Mouse (Mus musculus): Measurements from ENCODE around the gene Pdzk1ip1. TPM values are rescaled to one million over a fixed set of nuclear protein-coding genes. Genes with fewer than 3 reads are reported as not detected.
A peak's percentile ranks its signal among the peaks of the same experiment; 100 is the strongest.

Gene Pdzk1ip1
- polyA plus RNA-seq (2014; fragmentation: Nextera tagmentation; extraction: Ambion mirVana) = 13.3 and 15.0 TPM in 2 replicates

DNA sequence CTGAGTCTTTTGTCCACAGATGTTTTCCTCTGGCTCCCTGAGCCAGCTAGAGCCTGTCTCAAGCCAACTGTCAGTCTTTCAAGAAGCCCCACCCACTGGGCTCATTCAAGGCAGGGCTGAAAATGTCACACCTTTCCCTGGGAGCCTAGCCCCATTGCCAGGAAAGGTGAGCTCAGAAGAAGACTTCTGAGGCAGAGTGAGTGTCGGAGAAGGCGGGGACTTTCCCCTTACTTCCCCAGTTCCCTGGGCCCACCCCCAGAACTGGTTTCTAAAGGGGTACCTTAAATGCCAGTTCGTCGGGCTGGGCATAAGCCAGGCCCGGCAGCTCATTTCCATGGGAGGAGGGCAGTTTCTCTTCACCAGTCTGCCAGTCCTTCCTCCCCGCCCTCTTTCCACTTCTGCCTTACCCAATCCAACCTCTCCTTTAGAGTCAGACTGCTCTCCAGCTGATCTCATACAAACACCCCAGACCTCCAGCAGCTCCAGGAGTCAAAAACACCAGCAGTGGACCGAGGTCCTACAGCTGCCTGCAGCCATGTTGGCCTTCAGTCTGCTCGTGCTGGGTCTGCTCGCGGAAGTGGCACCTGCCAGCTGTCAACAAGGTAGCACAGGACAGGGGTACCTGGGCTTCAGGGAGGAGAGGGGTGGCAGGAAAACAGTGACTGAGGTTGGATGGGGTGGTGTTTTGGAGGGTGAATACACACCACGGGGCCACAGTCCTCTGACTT is at the start of gene Pdzk1ip1:
Gene Pdzk1ip1, plus strand, starts transcription at position 98 of the 728 bp plus-strand sequence.
- 0 out of 2 replicates have a peak, but pooled peaks cover 3% of the 10 kb centered on the region for H3K4me1 ChIP-seq (ENCODE audit: insufficient read depth)
- ATAC-seq (ENCODE audit: insufficient read depth) (peak; percentile 50; the same call in 1 of the 2 replicates), DNase-seq (peak; percentile 48)
- peak within 1 kb of the TSS; percentile 54; the same call in 1 of the 2 replicates for H3K27ac ChIP-seq (ENCODE audit: low read depth)
- no peaks in the 10 kb centered on the region for H3K27me3 ChIP-seq (ENCODE audit: insufficient read depth, low read length)
- H3K9me3 ChIP-seq (ENCODE audit: low read depth, low read length) = no peaks in the 10 kb centered on the region
- no peak within 1 kb of the TSS for H3K9ac ChIP-seq
- H3K36me3 ChIP-seq (ENCODE audit: insufficient read depth) = no peaks in the 10 kb centered on the region
- H3K4me3 ChIP-seq (ENCODE audit: low read depth, low read length) = no peak within 1 kb of the TSS
- WGBS = 11% methylated on average over 11 of the region's 11 CpGs
- TF ChIP-seq CTCF (IDR thresholded peaks at IDR 0.05; ENCODE audit: low read depth) = no peak
- H3K4me2 ChIP-seq = peak within 1 kb of the TSS; percentile 37

- H3K4me2 ChIP-seq = no peak overlapping the region
- no peak overlapping the region for H3K4me3 ChIP-seq (ENCODE audit: low read depth, low read length)
- no peaks in the 10 kb centered on the region for H3K9me3 ChIP-seq (ENCODE audit: low read depth, low read length)
- no peak for DNase-seq
- no peak overlapping the region for H3K9ac ChIP-seq
- 78% methylated on average over 3 of the region's 3 CpGs for WGBS
- peaks cover 21% of the 10 kb centered on the region for H3K36me3 ChIP-seq (ENCODE audit: insufficient read depth)
- H3K4me1 ChIP-seq (ENCODE audit: insufficient read depth) = no peaks in the 10 kb centered on the region
- no peak overlapping the region for H3K27ac ChIP-seq (ENCODE audit: low read depth)
- ATAC-seq (ENCODE audit: insufficient read depth) = no peak
- no peaks in the 10 kb centered on the region; the same call in 1 of the 2 replicates for H3K27me3 ChIP-seq (ENCODE audit: insufficient read depth, low read length)
- TF ChIP-seq CTCF (IDR thresholded peaks at IDR 0.05; ENCODE audit: low read depth) = no peak
Measured at GRCm38 (mm10) chr4:115045621-115046020, 42.9 kb upstream of the Pdzk1ip1 start.

DNA sequence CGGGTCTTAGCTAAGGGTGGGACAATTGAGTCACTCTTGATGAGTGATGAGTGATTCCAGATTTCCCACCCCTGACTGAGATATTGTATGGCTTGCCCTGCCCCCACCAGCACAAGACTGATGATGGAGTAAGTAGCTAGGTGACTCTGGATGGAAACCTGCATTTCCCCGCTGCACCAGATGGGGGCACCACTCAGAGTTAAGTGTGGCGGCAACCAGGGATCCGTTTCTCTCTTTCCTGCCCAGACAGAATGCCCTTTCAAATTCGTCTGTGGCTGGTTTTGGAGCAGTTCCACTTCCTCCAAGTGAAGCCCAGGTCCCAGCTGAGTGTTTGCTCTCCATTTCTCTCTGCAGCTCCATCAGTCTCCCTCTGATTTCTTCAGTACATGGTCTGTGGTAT is 40.8 kb upstream of the Pdzk1ip1 start:
- Histone ChIP-seq H3K9ac (no peak overlapping the region), H3K36me3 (ENCODE audit: insufficient read depth) (no peaks in the 10 kb centered on the region; the same call in 1 of the 2 replicates), H3K27ac (ENCODE audit: low read depth) (no peak overlapping the region), H3K4me3 (ENCODE audit: low read depth, low read length) (no peak overlapping the region), H3K9me3 (ENCODE audit: low read depth, low read length) (no peaks in the 10 kb centered on the region), H3K4me2 (peak overlapping the region; percentile 15; the same call in 1 of the 2 replicates), H3K4me1 (ENCODE audit: insufficient read depth) (no peaks in the 10 kb centered on the region), H3K27me3 (ENCODE audit: insufficient read depth, low read length) (peaks cover 20% of the 10 kb centered on the region)
- ATAC-seq (ENCODE audit: insufficient read depth) (no peak), DNase-seq (peak; percentile 77)
- WGBS = 3% methylated on average over 5 of the region's 5 CpGs
- peak; percentile 68 for TF ChIP-seq CTCF (IDR thresholded peaks at IDR 0.05; ENCODE audit: low read depth)

- H3K4me2 ChIP-seq = peak overlapping the region; percentile 15; the same call in 1 of the 2 replicates
- H3K4me3 ChIP-seq (ENCODE audit: low read depth, low read length) = no peak overlapping the region
- H3K9ac ChIP-seq = no peak overlapping the region
- WGBS = 48% methylated on average over 8 of the region's 8 CpGs
- H3K27me3 ChIP-seq (ENCODE audit: insufficient read depth, low read length) = peaks cover 24% of the 10 kb centered on the region
- no peak overlapping the region for H3K27ac ChIP-seq (ENCODE audit: low read depth)
- ATAC-seq (ENCODE audit: insufficient read depth) (no peak), DNase-seq (no peak)
- no peaks in the 10 kb centered on the region for H3K9me3 ChIP-seq (ENCODE audit: low read depth, low read length)
- TF ChIP-seq CTCF (IDR thresholded peaks at IDR 0.05; ENCODE audit: low read depth) = no peak
- no peaks in the 10 kb centered on the region; the same call in 1 of the 2 replicates for H3K36me3 ChIP-seq (ENCODE audit: insufficient read depth)
- H3K4me1 ChIP-seq (ENCODE audit: insufficient read depth) = no peaks in the 10 kb centered on the region
Measured at GRCm38 (mm10) chr4:115048190-115048589, 40.3 kb upstream of the Pdzk1ip1 start.

DNA sequence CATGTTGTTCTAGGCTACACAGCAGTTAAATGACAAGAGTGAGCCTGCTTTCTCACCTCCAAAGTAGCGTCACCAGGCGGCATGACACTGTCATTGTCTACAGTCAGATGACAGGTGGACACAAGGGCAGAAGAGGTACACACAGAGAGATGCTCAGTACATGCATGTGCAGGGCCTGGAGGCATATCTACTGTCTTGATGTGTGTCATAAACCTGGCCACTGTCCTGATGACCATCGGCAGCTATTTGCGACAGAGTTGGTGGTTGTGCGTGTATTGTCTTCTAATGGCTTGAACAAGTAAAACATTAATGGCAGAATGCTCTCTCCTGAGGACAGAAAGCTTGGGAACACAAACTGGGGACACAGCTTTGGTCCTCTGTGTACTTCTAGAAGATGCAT is 37.3 kb upstream of the Pdzk1ip1 start:
- no peak for TF ChIP-seq CTCF (IDR thresholded peaks at IDR 0.05; ENCODE audit: low read depth)
- H3K4me3 ChIP-seq (ENCODE audit: low read depth, low read length) = no peak overlapping the region
- 72% methylated on average over 5 of the region's 5 CpGs for WGBS
- no peak for DNase-seq
- H3K27ac ChIP-seq (ENCODE audit: low read depth) = no peak overlapping the region
- H3K9me3 ChIP-seq (ENCODE audit: low read depth, low read length) = no peaks in the 10 kb centered on the region
- H3K4me1 ChIP-seq (ENCODE audit: insufficient read depth) = no peaks in the 10 kb centered on the region
- no peaks in the 10 kb centered on the region for H3K36me3 ChIP-seq (ENCODE audit: insufficient read depth)
- H3K27me3 ChIP-seq (ENCODE audit: insufficient read depth, low read length) = peaks cover 53% of the 10 kb centered on the region
- no peak overlapping the region for H3K9ac ChIP-seq
- ATAC-seq (ENCODE audit: insufficient read depth) = no peak
- no peak overlapping the region for H3K4me2 ChIP-seq

DNA sequence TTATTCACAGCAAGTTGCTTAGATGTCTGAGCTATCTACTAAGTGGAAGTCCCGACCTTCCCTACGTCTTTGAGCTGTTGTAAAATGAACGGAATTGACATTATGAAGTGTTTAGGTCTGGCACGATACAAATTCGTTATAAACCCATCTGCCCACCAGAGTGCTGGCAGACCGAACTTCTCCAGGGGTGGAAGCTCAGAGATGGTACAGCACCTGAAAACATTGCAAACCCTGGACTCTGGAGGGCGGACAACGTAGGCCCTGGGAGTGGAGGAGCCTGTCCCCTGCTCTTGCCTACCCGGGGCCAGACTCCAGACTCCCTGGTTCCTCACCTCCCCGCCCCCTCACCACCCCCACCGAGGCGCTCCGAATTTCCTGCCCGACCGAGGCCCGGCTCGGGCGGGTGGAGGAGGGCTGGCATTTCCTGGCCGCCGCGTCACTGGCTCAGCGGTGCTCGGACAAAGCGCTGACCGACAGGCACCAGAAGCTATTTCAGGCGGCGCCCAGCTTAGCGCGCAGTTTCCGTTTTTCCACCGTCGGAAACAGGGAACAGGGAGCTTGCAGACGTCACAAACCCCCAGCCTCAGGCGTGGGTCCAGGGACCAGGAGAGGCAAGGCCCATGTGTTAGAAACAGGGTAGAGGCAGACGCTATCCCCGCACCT is 36.0 kb upstream of the Pdzk1ip1 start:
- peak overlapping the region; percentile 77 for H3K27ac ChIP-seq (ENCODE audit: low read depth)
- under 1% methylated on average over 36 of the region's 36 CpGs for WGBS
- no peak for TF ChIP-seq CTCF (IDR thresholded peaks at IDR 0.05; ENCODE audit: low read depth)
- H3K9me3 ChIP-seq (ENCODE audit: low read depth, low read length) = no peaks in the 10 kb centered on the region
- peaks cover 63% of the 10 kb centered on the region for H3K27me3 ChIP-seq (ENCODE audit: insufficient read depth, low read length)
- H3K4me3 ChIP-seq (ENCODE audit: low read depth, low read length) = peak overlapping the region; percentile 30
- peak; percentile 82 for DNase-seq
- peak overlapping the region; percentile 52 for H3K4me2 ChIP-seq
- no peaks in the 10 kb centered on the region for H3K36me3 ChIP-seq (ENCODE audit: insufficient read depth)
- peak; percentile 72 for ATAC-seq (ENCODE audit: insufficient read depth)
- 0 out of 2 replicates have a peak, but pooled peaks cover 3% of the 10 kb centered on the region for H3K4me1 ChIP-seq (ENCODE audit: insufficient read depth)
- peak overlapping the region; percentile 7; the same call in 1 of the 2 replicates for H3K9ac ChIP-seq

GRCm38 (mm10) chr4:115055044-115055443 is 33.5 kb upstream of the Pdzk1ip1 start:
- DNase-seq (no peak), ATAC-seq (ENCODE audit: insufficient read depth) (no peak)
- Histone ChIP-seq H3K9me3 (ENCODE audit: low read depth, low read length) (no peaks in the 10 kb centered on the region), H3K4me1 (ENCODE audit: insufficient read depth) (0 out of 2 replicates have a peak, but pooled peaks cover 3% of the 10 kb centered on the region), H3K36me3 (ENCODE audit: insufficient read depth) (no peaks in the 10 kb centered on the region), H3K27me3 (ENCODE audit: insufficient read depth, low read length) (peaks cover 89% of the 10 kb centered on the region), H3K4me2 (no peak overlapping the region), H3K4me3 (ENCODE audit: low read depth, low read length) (no peak overlapping the region), H3K9ac (no peak overlapping the region), H3K27ac (ENCODE audit: low read depth) (no peak overlapping the region)
- 2% methylated on average over 2 of the region's 2 CpGs for WGBS
- no peak for TF ChIP-seq CTCF (IDR thresholded peaks at IDR 0.05; ENCODE audit: low read depth)
